Mouse (Mus musculus) B cell, adult 2 months (primary cell): ENCODE data around the gene Rftn2.

Experiments
- DNase-seq, 2 experiments: peaks; one replicate each; pipeline ENCODE4 v3.0.0; 2022

The Rftn2 gene

GRCm38 (mm10) chr1:55226011-55226857 lies at the start of gene Rftn2:
Rftn2 (minus strand) TSS chr1:55226782.
- DNase-seq = peak; percentile 24 to 30

DNA sequence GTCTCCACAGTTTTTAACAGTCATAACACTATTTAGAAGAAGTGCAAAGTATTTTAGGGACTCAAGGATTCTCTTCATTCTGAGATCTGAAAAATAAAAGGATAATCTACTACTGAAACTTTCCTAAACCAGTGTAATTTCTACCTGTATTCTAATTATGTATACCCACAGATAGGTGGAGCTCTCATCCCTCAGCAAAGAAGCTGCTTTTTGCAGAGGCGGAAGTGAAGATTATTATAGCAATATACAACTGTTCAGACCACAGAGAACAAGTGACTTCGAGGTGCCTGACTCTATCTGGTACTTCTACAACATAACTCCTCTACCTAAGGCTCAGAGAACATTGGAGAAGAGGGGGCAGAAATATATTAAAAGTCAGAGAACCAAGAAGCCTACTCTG lies 38.9 kb upstream of the Rftn2 start:
- no peak for DNase-seq

GRCm38 (mm10) chr1:55264385-55264784 lies 37.8 kb upstream of the Rftn2 start:
- DNase-seq = no peak

DNA sequence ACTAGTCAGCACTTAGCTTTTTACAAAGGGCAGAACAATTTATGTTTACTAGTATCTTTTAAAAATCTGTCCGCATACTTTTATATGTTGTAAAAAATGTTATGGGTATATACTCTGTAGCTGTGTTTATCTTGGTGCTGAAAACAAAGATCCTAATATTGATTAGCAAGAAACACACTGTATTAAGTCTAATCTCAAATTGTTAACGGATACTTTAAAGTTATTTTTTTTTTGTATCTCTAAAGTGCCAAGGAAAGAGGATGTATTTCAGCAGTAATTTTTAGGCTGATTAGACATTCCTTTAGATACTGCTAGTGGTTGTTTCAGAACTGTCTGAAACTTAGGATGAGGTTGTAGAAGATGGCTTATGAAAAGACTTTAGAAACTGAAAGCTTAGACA lies 19.8 kb upstream of the Rftn2 start:
- no peak for DNase-seq

DNA sequence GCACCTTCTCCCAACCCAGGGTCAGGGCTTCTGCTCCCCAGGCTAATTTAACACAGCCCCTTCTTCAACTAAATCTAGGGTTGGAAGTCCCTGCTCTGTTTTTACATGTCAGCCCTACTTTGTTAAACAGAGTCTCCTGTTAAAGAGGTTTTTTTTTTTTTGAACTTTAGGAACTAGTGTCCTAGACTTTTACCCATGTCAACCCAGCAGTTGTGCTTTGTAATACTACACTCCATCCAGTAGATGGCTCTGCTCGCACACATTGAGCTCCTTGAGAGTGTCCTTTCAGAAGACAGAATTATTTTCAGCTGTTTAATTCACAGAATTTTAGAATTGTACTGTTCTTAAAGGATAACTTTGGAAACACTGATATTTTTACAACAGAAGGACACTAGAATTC lies 12.7 kb upstream of the Rftn2 start:
- peak; percentile 56 for DNase-seq

DNA sequence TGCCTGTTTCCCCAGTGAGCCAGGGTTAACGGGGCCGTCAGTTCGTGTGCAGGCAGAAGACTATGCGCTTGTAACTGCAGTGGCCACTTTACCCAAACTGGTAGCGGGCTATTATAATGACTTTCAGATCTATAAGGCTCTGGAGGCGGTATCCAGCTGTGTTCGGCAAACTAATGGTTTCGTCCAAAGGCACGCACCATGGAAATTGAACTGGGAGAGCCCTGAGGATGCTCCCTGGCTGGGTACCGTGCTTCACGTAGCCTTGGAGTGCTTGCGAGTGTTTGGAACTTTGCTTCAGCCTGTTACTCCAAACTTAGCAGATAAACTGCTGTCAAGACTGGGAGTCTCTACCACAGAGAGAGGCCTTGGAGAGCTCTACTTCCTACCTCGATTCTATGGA lies 11.9 kb upstream of the Rftn2 start:
- peak in 1 of 2 experiments; percentile 7 for DNase-seq

- peak in 1 of 2 experiments; percentile 52 for DNase-seq
Observed at GRCm38 (mm10) chr1:55237643-55238161, 11.1 kb upstream of the Rftn2 start.

GRCm38 (mm10) chr1:55236890-55237642 lies 10.5 kb upstream of the Rftn2 start, which contains the start of gene Mars2:
Mars2 (plus strand) TSS chr1:55237177.
- peak; percentile 95 to 96 for DNase-seq

DNA sequence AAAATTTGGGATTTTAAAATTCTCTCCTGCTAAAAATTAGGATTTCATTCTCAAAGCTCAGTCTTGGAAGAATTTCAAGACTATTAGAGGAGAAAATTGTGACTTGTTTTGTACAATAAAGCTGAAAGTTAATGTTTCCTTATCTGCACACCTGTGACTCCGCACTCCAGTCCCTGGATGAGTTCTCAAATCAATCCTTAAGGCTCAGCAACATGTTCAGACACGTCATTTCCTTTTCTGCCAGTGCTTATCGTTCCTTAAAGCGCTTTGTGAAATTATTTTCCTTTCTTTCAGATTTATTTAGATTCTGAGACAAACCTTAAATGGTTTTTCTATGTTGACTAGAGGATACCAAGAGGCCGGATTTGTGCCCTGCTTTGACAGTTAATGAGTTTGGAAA lies 9.9 kb upstream of the Rftn2 start:
- no peak for DNase-seq

- DNase-seq = peak in 1 of 2 experiments; percentile 0
Observed at GRCm38 (mm10) chr1:55234910-55235520, 8.4 kb upstream of the Rftn2 start.

DNA sequence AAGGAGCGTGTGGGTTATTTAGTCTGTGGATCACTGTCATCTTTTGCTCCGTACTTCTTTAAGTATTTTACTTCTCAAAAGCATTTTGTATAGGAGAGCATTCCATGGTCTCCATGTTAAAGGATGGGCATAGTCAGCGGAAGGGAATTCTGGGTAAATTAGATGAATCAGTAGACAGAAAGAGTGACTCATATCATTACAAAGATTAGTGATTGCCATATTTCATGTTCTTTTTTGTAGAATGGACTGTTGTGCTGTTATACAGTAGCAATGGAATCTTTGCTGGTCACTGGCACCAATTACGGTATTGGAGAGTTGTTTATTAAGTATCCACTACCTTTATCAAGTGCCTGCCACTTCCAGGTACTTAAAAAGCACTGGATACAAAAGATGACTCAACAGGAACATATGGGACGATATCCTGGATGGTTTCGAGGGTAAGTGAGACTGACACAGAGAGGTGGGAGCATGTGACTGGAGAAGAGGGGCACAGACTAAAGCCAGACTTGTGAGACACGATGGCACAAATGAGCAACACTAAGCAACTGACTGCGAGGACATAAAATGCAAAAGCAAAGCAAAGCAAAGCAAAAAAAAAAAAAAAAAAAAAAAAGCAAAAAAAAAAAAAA lies 1.8 kb upstream of the Rftn2 start:
- DNase-seq = peak in 1 of 2 experiments; percentile 0

DNA sequence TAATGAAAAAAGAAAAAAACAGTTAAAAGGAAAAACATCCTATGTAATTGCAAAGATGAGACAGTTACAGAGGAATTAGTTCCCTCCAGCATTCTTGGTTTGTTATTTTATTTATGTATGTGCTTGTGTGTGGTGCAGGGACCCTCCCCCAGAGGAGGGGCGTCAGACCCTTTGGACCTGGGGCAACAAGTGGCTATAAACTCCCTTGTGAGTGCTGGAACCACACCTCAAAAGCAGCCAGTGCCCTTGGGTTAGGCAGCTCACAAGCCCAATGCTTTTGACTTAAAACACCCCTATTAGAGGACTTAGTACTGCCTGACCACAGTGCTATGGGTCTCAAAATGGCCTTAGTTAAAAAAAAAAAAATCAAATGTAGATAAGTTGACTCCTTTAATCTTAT lies 794 bp upstream of the Rftn2 start:
- DNase-seq = peak in 1 of 2 experiments; percentile 0

DNA sequence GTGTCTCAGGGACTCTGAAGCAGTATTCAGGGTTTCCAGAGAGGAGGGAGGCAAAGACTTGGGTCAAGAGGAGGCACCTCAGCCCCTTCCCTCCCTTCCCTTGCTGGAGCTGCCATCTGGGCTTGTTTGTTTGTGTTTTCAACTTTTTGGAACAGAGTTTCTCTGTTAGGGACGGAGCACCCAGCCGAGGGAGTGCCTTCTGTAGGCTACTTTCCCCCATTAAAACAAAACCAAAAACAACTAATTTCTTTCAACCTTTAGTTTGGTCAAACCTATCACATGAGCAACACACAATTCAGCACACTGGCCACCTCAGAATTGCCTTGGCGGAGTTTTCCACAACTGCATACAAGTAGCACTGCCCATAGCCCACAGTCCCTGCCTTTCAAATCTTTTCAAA lies 1.2 kb downstream of the Rftn2 start:
- peak in 1 of 2 experiments; percentile 1 for DNase-seq

DNA sequence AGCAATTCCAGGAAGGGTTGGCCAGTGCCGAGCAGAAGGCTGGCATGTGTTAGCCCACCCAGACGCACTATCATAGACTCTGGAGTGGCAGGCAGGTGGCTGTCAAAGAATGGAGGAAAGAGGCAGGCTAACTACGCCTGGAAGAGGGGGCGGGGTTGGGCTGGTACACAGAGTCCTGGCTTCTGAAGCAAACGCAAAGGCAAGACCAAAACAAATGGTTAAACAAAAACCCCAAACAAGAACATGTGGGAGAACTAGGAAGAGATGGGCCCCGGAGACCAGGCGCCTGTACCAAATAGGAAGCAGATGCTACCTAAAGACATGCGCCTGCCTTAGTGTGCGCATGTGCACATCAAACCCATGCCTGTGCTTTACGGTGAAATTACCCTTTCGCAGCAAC lies 2.5 kb downstream of the Rftn2 start:
- no peak for DNase-seq

DNA sequence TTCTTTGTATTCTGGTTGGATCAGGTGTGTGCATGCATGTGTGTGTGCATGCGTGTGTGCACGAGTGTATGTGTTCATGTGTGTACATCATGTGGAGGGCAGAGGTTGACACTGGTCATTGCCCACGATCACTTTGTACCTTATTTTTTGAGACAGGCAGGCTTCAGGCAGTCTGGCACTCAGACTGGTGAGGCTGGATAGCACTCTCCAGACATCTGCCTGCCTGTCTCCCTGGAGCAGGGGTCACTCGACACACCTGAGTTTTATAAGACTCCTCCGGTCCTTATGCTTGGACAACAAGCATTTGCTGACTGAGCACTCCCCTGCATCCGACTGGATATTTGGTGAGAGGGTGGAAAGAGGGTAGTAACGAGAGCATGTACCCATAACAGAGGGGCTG lies 3.6 kb downstream of the Rftn2 start:
- DNase-seq = no peak

DNA sequence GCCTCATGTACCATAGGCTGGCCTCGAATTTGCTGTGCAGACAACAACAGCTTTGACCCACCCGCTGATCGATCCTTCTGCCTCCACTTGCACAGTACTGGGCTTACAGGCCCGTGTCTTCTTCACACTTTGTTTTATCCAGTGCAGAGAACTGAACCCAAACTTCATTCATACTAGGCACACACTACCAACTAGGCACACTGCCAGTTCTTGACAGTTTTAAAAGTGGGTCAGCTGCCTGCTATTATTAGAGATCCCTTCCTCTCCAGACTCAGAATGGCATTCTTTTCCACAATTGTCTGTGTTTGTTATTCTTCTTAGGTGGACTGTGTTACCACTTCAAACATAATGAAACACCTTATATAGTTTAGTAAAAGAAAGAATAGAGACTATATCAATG lies 5.2 kb downstream of the Rftn2 start:
- no peak for DNase-seq

DNA sequence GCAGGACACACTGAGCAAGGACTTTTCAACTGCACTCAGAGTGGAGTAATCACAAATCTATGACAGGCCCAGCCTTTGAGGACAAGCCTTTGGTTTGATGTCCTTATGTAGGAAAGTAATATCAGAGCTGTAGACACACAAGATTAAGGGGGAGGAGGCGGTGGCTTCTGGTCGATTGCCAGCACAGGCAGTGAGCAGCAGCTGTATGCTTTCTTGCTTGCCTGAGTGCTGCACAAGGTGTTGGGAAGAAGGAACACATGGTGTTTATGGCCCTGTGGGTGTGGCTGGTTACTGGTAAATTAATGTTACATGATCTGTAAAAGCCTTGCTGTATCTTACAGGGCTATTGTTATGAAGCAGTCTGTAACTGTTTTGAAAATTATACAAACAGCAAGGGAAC lies 9.4 kb downstream of the Rftn2 start:
- DNase-seq = no peak

- DNase-seq = peak; percentile 83 to 85
Observed at GRCm38 (mm10) chr1:55215185-55215813, 11.3 kb downstream of the Rftn2 start.

DNA sequence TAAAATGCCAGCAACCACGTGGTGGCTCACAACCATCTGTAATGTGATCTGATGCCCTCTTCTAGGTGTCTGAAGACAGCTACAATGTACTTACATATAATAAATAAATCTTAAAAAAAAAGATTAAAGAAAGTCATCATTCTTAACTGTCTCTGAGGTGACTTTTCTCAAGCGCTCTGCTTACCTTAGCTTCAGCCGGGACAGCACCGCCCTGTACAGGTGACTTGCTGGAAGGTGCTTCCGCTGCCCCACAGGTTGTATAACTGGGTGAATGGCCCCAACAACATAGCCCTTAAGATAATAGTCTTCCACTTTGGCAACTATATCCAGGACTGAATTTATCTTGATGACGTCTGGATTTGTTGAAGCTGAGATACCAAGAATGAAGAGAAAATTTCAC lies 12.6 kb downstream of the Rftn2 start:
- DNase-seq = no peak

DNA sequence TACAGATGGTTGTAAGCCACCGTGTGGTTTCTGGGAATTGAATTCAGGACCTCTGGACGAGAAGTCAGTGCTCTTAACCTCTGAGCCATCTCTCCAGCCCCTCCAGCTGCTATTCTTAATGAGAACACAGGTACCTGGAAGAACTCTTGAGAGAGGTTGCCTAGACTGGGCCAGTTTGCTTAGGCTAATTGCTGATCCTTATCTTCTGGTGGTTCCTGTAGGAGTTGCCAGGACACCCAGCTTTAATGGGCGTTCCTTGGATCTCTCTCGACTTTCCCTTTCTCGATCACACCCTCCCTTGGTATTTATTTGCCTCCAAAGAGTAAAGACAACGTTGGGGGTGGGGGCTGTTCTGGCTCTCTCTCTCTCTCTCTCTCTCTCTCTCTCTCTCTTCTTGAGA lies 13.1 kb downstream of the Rftn2 start:
- no peak for DNase-seq

DNA sequence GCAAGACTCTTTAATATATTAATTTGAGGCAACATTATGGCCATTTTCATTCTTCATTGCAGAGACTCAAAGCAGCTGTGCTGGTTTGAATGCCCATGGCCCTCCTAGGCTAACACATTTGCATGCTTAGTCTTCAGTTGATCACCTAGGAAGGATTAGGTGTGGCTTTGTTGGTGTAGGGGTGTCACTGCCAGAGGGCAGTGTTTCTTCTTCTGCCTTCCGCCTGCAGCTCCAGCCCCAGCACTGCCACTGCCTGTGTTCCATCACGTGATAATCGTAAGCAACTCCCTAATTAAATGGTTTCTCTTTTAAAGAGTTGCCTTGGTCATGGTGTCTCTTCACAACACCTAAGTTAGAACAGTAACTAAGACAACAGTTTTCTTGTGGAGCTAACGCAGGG lies 13.8 kb downstream of the Rftn2 start:
- peak; percentile 36 to 37 for DNase-seq

GRCm38 (mm10) chr1:55211081-55211480 lies 15.5 kb downstream of the Rftn2 start:
- no peak for DNase-seq
